Mouse (Mus musculus): Measurements from ENCODE around the gene Snapc2.

- TF ChIP-seq CTCF (IDR thresholded peaks at IDR 0.05; ENCODE audit: low read depth) (no peak), EP300 (optimal IDR thresholded peaks at IDR 0.05) (no peak)
Measured at GRCm38 (mm10) chr8:4213210-4214005, 39.5 kb upstream of the Snapc2 start.

Data from stomach, postnatal 0 days (tissue).